Mouse (Mus musculus) liver, embryonic 12.5 days (tissue): ENCODE measurements around the gene Eif1. TPM values are rescaled to one million over a fixed set of nuclear protein-coding genes. Genes with fewer than 3 reads are reported as not detected.
A peak's percentile ranks its signal among the peaks of the same experiment; 100 is the strongest.
"Not testable (repeated sequence)": the region's sequence is repeated elsewhere in the genome, so short reads cannot be mapped to it uniquely, and the experiment has no call there.

Experiments used
- ATAC-seq: fragments of 200-750 bp; cut with Nextera tagmentation; 2 replicates; pipeline ENCODE4 v1.8.0; 2017; ENCODE audit warnings: moderate number of reproducible peaks, mild to moderate bottlenecking, moderate library complexity
- H3K27ac ChIP-seq: fragments of 300-500 bp; sonication (generic); 2 replicates; pipeline ENCODE4 v1.5.1; 2016; ENCODE audit warnings: mild to moderate bottlenecking
- H3K27me3 ChIP-seq: fragments of 300-500 bp; sonication (generic); replicated peaks from 2 replicates; pipeline ENCODE4 v1.6.1; 2016; ENCODE audit warnings: mild to moderate bottlenecking, moderate library complexity
- H3K36me3 ChIP-seq: fragments of 300-500 bp; sonication (generic); 2 replicates; pipeline ENCODE4 v1.6.1; 2016; ENCODE audit warnings: mild to moderate bottlenecking, moderate library complexity
- H3K4me1 ChIP-seq: fragments of 300-500 bp; sonication (generic); 2 replicates; pipeline ENCODE4 v1.6.1; 2016
- H3K4me2 ChIP-seq: fragments of 300-500 bp; sonication (generic); 2 replicates; pipeline ENCODE4 v1.6.1; 2016; ENCODE audit warnings: mild to moderate bottlenecking, moderate library complexity
- H3K4me3 ChIP-seq: fragments of 300-500 bp; sonication (generic); 2 replicates; pipeline ENCODE4 v1.5.1; 2016; ENCODE audit warnings: mild to moderate bottlenecking, moderate library complexity
- H3K9ac ChIP-seq: fragments of 300-500 bp; sonication (generic); 2 replicates; pipeline ENCODE4 v1.6.1; 2016; ENCODE audit warnings: mild to moderate bottlenecking, moderate library complexity
- H3K9me3 ChIP-seq: fragments of 300-500 bp; sonication (generic); replicated peaks from 2 replicates; pipeline ENCODE4 v1.6.1; 2016; ENCODE audit warnings: mild to moderate bottlenecking, moderate library complexity
- whole genome bisulfite sequencing: fragments of 180-500 bp; shearing (Covaris S2); methylation state at CpG from one replicate; pipeline ENCODE4 v1.1.7; 2016; ENCODE audit not compliant: insufficient replicate concordance; 5-methylcytosine and 5-hydroxymethylcytosine counted together
- polyA plus RNA-seq: library from polyadenylated mRNA; unstranded; fragments of >200 nt; fragmentation: Nextera tagmentation; extraction: Ambion mirVana; gene quantifications from 2 replicates; pipeline ENCODE4 v1.2.1, GENCODE M21; 2016

The Eif1 gene
- polyA plus RNA-seq, 1 experiment from 2014 or later: 1,858 TPM

- no peaks in the 10 kb centered on the region for H3K9me3 ChIP-seq
- H3K36me3 ChIP-seq: no peaks in the 10 kb centered on the region
- H3K4me2 ChIP-seq: peak overlapping the region; percentile 86
- ATAC-seq: no peak
- H3K4me1 ChIP-seq: peaks cover 20% of the 10 kb centered on the region
- peak overlapping the region; percentile 56; the same call in 1 of the 2 replicates for H3K4me3 ChIP-seq
- no peak overlapping the region for H3K27ac ChIP-seq
- H3K27me3 ChIP-seq: peaks cover 90% of the 10 kb centered on the region
- 19% methylated on average over 9 of the region's 9 CpGs for WGBS
- H3K9ac ChIP-seq: no peak overlapping the region
Observed at GRCm38 (mm10) chr11:100356819-100357211, 37.1 kb downstream of the Eif1 start.

- H3K27ac ChIP-seq: no peak overlapping the region
- H3K27me3 ChIP-seq: peaks cover 89% of the 10 kb centered on the region
- no peak overlapping the region for H3K4me2 ChIP-seq
- no peak for ATAC-seq
- H3K36me3 ChIP-seq: no peaks in the 10 kb centered on the region
- no peaks in the 10 kb centered on the region for H3K9me3 ChIP-seq
- H3K9ac ChIP-seq: no peak overlapping the region
- H3K4me1 ChIP-seq: peaks cover 20% of the 10 kb centered on the region
- WGBS: 52% methylated on average over 5 of the region's 5 CpGs
- H3K4me3 ChIP-seq: no peak overlapping the region
Observed at GRCm38 (mm10) chr11:100357408-100357807, 37.7 kb downstream of the Eif1 start.

- WGBS: 42% methylated on average over 6 of the region's 6 CpGs
- Histone ChIP-seq H3K27me3 (peaks cover 61% of the 10 kb centered on the region), H3K27ac (no peak overlapping the region)
Observed at GRCm38 (mm10) chr11:100360175-100360574, 40.5 kb downstream of the Eif1 start.

GRCm38 (mm10) chr11:100361059-100361458 is 41.4 kb downstream of the Eif1 start:
- not testable (repeated sequence) for H3K4me3 ChIP-seq, H3K4me1 ChIP-seq, H3K4me2 ChIP-seq, H3K36me3 ChIP-seq, H3K27ac ChIP-seq, H3K9ac ChIP-seq, H3K9me3 ChIP-seq, ATAC-seq
- no CpG with 5 or more reads among the region's 13 CpGs for WGBS
- peaks cover 52% of the 10 kb centered on the region for H3K27me3 ChIP-seq

More at GRCm38 (mm10) chr11:100360175-100360574, 40.5 kb downstream of the Eif1 start:
- Histone ChIP-seq H3K9me3 (no peaks in the 10 kb centered on the region), H3K36me3 (no peaks in the 10 kb centered on the region), H3K4me1 (peaks cover 16% of the 10 kb centered on the region), H3K4me2 (no peak overlapping the region), H3K4me3 (no peak overlapping the region), H3K9ac (no peak overlapping the region)
- no peak for ATAC-seq

GRCm38 (mm10) chr11:100362209-100362978 is 42.7 kb downstream of the Eif1 start:
- H3K4me2 ChIP-seq: no peak overlapping the region
- H3K27me3 ChIP-seq: peaks cover 39% of the 10 kb centered on the region
- ATAC-seq: no peak
- 9% methylated on average over 8 of the region's 8 CpGs for WGBS
- no peak overlapping the region for H3K4me3 ChIP-seq
- H3K9me3 ChIP-seq: no peaks in the 10 kb centered on the region
- no peak overlapping the region for H3K27ac ChIP-seq
- no peaks in the 10 kb centered on the region for H3K36me3 ChIP-seq
- H3K4me1 ChIP-seq: no peaks in the 10 kb centered on the region
- H3K9ac ChIP-seq: no peak overlapping the region

- 17% methylated on average over 12 of the region's 12 CpGs for WGBS
- no peak for ATAC-seq
- Histone ChIP-seq H3K9me3 (no peaks in the 10 kb centered on the region), H3K27me3 (peaks cover 32% of the 10 kb centered on the region), H3K27ac (no peak overlapping the region), H3K4me3 (no peak overlapping the region), H3K4me1 (no peaks in the 10 kb centered on the region), H3K36me3 (no peaks in the 10 kb centered on the region), H3K4me2 (no peak overlapping the region), H3K9ac (no peak overlapping the region)
Observed at GRCm38 (mm10) chr11:100362979-100363562, 43.4 kb downstream of the Eif1 start.

- no peak overlapping the region for H3K9ac ChIP-seq
- WGBS: 50% methylated on average over 7 of the region's 7 CpGs
- no peak for ATAC-seq
Observed at GRCm38 (mm10) chr11:100369145-100369544, 49.5 kb downstream of the Eif1 start.

GRCm38 (mm10) chr11:100369822-100370221 is 50.1 kb downstream of the Eif1 start:
- 34% methylated on average over 8 of the region's 8 CpGs for WGBS

More at GRCm38 (mm10) chr11:100369145-100369544, 49.5 kb downstream of the Eif1 start:
- peaks cover 3% of the 10 kb centered on the region; the same call in 1 of the 2 replicates for H3K4me1 ChIP-seq
- H3K4me2 ChIP-seq: no peak overlapping the region
- H3K4me3 ChIP-seq: no peak overlapping the region
- no peaks in the 10 kb centered on the region for H3K27me3 ChIP-seq
- H3K36me3 ChIP-seq: peaks cover 33% of the 10 kb centered on the region
- H3K27ac ChIP-seq: no peak overlapping the region
- no peaks in the 10 kb centered on the region for H3K9me3 ChIP-seq

More at GRCm38 (mm10) chr11:100369822-100370221, 50.1 kb downstream of the Eif1 start:
- Histone ChIP-seq H3K9me3 (no peaks in the 10 kb centered on the region), H3K4me1 (peaks cover 3% of the 10 kb centered on the region; the same call in 1 of the 2 replicates), H3K4me3 (no peak overlapping the region), H3K9ac (no peak overlapping the region), H3K36me3 (peaks cover 37% of the 10 kb centered on the region), H3K4me2 (no peak overlapping the region), H3K27ac (no peak overlapping the region), H3K27me3 (no peaks in the 10 kb centered on the region)
- no peak for ATAC-seq

Other genes starting within 250 kb of the Eif1 start
- gene Krt32, start 231.7 kb upstream of the Eif1 start, polyA plus RNA-seq: not detected in 2 replicates
- not detected in 2 replicates for gene Krt35, start 223.6 kb upstream of the Eif1 start, polyA plus RNA-seq
- gene Krt36, start 214.3 kb upstream of the Eif1 start, polyA plus RNA-seq: not detected in 2 replicates
- not detected in 2 replicates for gene Krt13, start 198.3 kb upstream of the Eif1 start, polyA plus RNA-seq
- gene Krt15, start 184.0 kb upstream of the Eif1 start, polyA plus RNA-seq: 0.28 and 0.36 TPM in 2 replicates
- 4.0 and 6.7 TPM in 2 replicates for gene Krt19, start 171.2 kb upstream of the Eif1 start, polyA plus RNA-seq
- not detected in 2 replicates for gene Krt9, start 126.6 kb upstream of the Eif1 start, polyA plus RNA-seq
- 1.1 and 1.7 TPM in 2 replicates for gene Krt14, start 112.3 kb upstream of the Eif1 start, polyA plus RNA-seq
- gene Krt16, start 71.0 kb upstream of the Eif1 start, polyA plus RNA-seq: not detected in 2 replicates
- gene Krt17, start 58.9 kb upstream of the Eif1 start, polyA plus RNA-seq: 0.27 and 0.30 TPM in 2 replicates
- gene Krt42, start 50.0 kb upstream of the Eif1 start, polyA plus RNA-seq: not detected in 2 replicates
- gene Gast, start 14.5 kb downstream of the Eif1 start, polyA plus RNA-seq: not detected in 2 replicates
- gene Hap1, start 36.2 kb downstream of the Eif1 start, polyA plus RNA-seq: 0.43 and 0.47 TPM in 2 replicates
- 23.9 and 24.3 TPM in 2 replicates for gene Jup, start 77.9 kb downstream of the Eif1 start, polyA plus RNA-seq
- 11.0 and 11.2 TPM in 2 replicates for gene P3h4, start 95.0 kb downstream of the Eif1 start, polyA plus RNA-seq
- 20.1 and 23.8 TPM in 2 replicates for gene Fkbp10, start 95.8 kb downstream of the Eif1 start, polyA plus RNA-seq
- gene Nt5c3b, start 121.9 kb downstream of the Eif1 start, polyA plus RNA-seq: 38.3 and 38.6 TPM in 2 replicates
- gene Klhl10, start 122.0 kb downstream of the Eif1 start, polyA plus RNA-seq: 0.12 and 0.32 TPM in 2 replicates
- gene Klhl11, start 152.9 kb downstream of the Eif1 start, polyA plus RNA-seq: 3.6 and 4.8 TPM in 2 replicates
- gene Acly, start 208.1 kb downstream of the Eif1 start, polyA plus RNA-seq: 135 and 136 TPM in 2 replicates
- 0.10 and 0.14 TPM in 2 replicates for gene Ttc25, start 225.7 kb downstream of the Eif1 start, polyA plus RNA-seq